Mouse (Mus musculus): Measurements from ENCODE around the gene Vamp9.

Gene Vamp9

GRCm38 (mm10) chr5:99906181-99906956 is at the start of gene Vamp9:
Vamp9 (plus strand) TSS chr5:99906254.
- in situ Hi-C loops (cut with MboI, MseI), result loop anchor here in 1 of 2 experiments (10.0 kb wide), 1 partner anchor 662 kb away; no protein-coding TSS in a partner anchor

GRCm38 (mm10) chr5:99857106-99857637 is 48.9 kb upstream of the Vamp9 start:
- in situ Hi-C loops (cut with MboI, MseI), result no loop called here

DNA sequence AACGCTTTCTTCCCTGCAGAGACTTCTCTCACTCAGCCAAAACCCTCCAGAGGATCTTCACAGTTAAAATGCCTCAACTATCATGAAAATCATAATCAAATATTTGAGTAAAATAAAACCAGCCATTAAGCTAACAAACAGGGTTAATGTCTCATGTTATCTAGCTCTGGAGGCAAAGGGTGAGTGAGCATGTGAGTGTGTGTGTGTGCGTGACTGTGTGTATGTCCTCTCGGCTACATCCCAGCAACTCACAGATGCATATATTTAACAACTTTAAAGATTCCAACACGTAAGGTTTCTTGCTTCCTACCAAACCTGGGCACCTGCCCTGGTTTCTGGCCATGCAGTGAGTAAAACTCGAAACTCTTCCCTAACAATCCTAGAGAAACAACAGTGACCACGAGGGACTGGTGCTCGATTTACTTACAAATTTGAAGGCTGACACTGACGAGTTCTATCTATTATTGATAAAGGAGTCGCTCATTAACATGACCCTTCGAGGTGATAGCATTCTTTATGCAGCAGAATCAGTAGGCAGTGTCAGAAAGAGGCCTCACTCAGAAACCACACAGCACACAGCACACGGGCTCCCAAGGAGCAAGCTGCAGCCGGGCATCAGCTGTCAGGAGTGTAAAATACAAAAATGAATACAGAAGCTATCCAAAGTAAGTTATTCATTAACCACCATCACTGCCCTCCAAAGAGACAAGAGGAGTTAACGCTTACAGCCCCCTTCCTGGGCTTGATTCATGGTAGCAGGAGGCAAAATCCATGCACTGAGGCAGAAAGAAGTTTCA is 46.2 kb upstream of the Vamp9 start:
- in situ Hi-C loops (cut with MboI, MseI), result no loop called here

DNA sequence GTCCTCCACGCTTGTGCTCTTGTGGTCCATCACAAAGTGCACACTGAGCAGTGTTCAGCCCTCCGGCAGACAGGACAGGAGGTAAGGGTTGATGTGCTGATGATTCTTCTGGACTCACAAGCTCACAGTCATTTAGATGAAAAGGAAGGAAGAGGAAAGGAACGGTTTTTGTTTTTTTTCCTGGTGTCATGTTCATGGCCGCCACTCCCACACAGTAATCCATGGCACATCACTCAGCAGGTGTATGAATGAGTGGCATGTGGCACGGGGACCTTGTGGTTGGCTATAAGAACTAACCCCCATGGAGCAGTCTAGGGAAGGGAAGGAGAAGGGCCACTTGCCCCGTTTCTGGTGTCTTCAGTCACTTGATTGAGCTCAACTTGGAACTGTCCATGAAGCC is 44.2 kb upstream of the Vamp9 start:
- in situ Hi-C loops (cut with MboI, MseI), result no loop called here

GRCm38 (mm10) chr5:99863656-99864380 is 42.2 kb upstream of the Vamp9 start:
- in situ Hi-C loops (cut with MboI, MseI), result no loop called here

- in situ Hi-C loops (cut with MboI, MseI), result no loop called here
Measured at GRCm38 (mm10) chr5:99865779-99866178, 40.3 kb upstream of the Vamp9 start.

DNA sequence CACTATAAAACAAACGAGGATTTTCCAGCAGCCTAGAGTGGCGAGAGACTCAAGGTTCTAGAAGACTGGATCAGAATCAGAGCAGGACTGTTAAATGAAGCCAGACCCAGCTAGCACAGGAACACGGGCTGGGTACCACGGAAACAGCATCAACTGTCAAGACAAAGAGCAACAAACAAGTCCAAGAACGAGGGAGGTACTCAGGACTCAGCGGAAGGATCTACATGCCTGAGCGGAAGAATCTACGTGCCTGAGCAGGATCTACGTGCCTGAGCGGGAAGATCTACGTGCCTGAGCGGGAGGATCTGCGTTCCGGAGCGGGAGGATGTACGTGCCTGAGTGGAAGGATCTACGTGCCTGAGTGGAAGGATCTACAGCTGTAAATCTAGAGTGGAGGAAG is 37.8 kb upstream of the Vamp9 start:
- in situ Hi-C loops (cut with MboI, MseI), result no loop called here

DNA sequence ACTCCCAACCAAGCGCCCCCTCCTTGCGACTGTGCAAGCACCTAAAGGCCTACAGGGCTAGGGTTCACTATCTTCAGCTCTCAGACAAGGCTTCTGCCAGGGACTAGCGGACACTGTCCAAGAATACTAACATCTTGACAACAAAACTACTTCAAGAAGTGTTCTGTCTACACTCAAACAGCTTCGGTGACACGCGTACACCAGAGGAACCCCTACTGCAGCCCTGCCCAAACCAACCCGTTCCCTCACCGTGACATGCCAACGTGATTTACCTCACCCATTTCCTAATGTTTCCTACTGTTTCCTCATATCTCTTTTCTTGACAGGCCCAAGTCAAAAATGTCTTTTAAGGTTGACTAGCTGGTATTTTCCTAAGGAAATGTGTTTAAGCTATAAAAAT is 37.1 kb upstream of the Vamp9 start:
- in situ Hi-C loops (cut with MboI, MseI), result no loop called here

DNA sequence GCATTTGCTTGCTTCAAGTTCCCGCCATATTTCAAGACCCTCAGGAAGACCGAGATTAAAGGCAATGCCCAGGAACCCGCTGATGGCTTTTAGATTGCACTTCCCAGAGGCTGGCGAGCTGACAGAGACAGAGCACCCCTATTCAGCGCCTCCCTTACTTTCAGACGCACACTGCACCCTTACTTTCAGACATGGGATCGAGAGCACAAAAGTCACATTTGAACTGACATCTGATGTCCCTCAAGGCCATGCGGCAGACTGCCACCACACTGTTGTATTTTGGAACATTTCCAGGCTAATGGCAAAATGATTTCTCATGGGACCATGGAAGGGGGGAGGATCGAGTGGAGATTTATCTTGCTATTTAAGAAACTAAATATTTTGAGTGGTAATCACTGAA is 28.5 kb upstream of the Vamp9 start:
- in situ Hi-C loops (cut with MboI, MseI), result no loop called here

DNA sequence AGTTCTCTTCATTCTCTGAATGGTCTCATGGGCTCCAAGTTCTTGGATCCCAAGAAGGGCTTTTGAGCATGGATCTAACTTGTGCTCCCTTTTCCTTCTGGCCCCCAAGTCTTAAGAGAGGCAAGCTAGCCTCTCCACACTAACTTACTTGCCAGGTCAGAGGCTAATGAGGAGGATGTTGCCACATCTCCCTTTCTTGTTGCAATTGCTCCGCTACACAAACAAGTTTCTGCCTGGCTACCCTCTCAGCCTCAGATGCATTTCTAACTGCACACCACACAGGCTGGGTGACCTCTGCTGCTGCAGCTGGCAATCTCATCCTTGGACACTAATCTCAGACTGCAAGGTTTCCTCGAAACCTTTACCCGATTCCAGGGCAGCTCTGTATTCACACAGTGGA is 23.6 kb upstream of the Vamp9 start:
- in situ Hi-C loops (cut with MboI, MseI), result loop anchor here in 1 of 2 experiments (5.0 kb wide), 1 partner anchor 680 kb away; no protein-coding TSS in a partner anchor

DNA sequence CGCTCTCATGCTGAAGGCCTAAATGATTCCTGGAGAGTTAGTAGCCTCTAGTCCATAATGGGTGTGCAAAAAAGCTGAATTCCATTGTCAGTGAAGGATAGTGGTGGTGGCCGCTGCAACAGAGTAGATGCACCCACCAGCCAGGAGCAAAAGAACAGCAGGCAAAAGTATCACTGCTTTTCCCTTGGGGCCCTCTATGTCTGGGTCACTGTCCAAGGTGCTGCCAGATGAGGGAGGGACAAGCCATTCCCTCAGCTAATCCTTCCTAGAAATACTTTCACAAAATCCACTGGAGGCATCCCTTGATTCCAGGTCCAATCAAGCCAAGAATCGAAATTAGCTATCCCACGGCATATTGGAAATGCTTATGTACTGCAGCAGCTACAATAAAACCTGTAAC is 22.0 kb upstream of the Vamp9 start:
- in situ Hi-C loops (cut with MboI, MseI), result loop anchor here in 1 of 2 experiments (5.0 kb wide), 1 partner anchor 682 kb away; no protein-coding TSS in a partner anchor

- in situ Hi-C loops (cut with MboI, MseI), result no loop called here
Measured at GRCm38 (mm10) chr5:99887133-99887532, 18.9 kb upstream of the Vamp9 start.

DNA sequence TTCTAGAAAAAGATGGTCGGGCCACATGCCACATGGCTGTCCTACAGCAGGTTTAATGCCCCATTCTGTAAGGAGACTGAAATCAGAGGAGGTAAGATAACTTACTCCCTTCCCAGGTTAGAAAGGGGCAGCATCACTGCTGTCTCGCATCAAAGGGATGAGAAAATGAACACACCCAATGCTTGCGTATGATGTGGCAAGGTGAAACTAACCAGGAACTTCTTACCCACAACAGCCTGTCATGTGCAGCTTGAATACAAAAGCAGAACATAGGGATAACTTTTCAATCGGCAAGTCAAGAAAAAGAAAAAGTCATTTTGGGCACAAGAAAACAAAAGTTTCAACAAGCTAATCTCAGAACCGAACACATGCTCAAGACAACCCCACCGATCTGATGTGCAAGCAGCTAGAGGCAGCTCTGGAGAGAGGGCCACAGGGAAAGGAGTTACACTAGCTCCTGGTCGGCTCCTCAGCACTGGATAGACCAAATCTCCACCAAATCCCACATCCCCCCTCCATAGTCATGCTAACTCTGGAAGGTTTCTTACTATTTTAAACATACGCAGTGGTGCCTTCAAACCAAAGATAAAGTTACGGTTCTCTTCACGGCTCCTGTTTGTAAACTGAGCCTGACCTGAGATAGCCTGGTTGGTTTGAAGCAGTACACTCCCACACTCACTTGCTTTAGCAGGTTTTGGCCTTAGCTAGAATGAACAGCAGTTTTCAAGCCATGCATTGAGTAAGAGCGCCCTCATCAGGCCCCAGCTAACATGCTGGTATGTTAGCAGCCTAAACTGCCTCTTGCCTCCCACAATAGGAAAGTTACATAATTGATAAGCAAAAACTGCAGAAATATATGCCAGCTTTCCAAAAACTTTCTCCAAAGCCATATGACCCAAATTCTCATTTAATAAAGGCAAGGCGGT is 14.3 kb upstream of the Vamp9 start:
- in situ Hi-C loops (cut with MboI, MseI), result loop anchor here in 1 of 2 experiments (10.0 kb wide), 1 partner anchor 687 kb away; no protein-coding TSS in a partner anchor

DNA sequence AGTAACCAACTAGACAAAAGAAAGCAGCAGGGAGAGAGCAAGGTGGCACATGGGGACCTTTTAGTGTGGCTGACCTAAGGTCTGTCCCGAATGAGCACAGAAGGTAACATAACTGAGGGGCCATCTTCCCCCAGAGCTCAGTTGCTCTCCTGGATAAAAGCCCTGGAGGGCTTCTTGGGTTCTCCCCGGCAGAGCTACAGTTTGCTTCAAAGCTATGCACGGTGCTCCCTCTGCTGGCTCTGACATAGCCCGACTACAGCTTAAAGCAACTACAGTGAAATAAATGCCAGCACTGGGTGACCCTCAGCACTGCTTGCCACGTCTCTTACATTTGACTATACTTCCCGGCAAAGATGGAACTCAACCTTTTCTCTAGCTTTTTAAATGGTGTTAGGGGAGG is 6.0 kb upstream of the Vamp9 start:
- in situ Hi-C loops (cut with MboI, MseI), result loop anchor here in 1 of 2 experiments (10.0 kb wide), 1 partner anchor 655 kb away; no protein-coding TSS in a partner anchor

GRCm38 (mm10) chr5:99905731-99906130 is 323 bp upstream of the Vamp9 start:
- in situ Hi-C loops (cut with MboI, MseI), result loop anchor here in 1 of 2 experiments (10.0 kb wide), 1 partner anchor 661 kb away; no protein-coding TSS in a partner anchor

DNA sequence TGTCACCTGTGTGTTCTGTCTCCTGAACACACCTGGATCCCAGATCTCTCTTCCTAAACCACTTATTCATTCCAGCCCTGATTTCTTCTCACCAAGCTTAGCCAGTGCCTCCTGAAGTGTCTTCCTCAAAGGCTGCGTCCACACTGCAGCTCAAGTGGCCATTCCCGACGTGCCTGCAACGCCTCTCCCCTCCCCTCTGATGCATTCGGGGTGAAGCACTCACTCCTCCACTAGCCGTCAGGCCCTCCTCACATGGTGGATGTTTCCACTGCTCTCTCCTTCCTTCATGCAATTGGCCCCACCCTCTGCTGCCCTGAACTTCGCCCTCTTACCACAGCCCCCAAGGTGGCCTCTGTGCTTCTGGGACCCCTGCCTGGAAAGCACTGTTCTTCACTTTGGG is 9.4 kb downstream of the Vamp9 start:
- in situ Hi-C loops (cut with MboI, MseI), result no loop called here

GRCm38 (mm10) chr5:99922033-99922432 is 16.0 kb downstream of the Vamp9 start:
- in situ Hi-C loops (cut with MboI, MseI), result loop anchor here in 1 of 2 experiments (10.0 kb wide), 1 partner anchor 303 kb away; no protein-coding TSS in a partner anchor

DNA sequence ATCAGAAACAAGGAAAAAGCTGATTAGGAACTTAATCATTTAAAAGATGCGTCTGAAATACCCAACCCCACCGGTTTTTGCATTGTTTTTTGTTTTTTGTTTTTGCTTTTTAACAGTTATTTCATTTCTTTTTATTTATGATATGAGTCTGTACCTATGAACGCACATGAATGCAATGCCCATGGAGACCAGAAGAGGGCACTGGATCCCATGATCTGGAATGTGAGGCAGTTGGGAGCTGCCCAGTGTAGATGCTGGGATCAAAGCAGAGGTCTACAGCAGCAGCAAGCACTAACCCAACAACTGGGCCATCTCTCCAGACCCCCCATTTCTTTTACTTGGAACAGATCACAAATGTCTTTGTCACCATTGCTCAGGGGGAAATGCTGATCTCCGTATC is 21.9 kb downstream of the Vamp9 start:
- in situ Hi-C loops (cut with MboI, MseI), result loop anchor here (5.0 to 10.0 kb wide), 2 partner anchors 297 to 314 kb away; no protein-coding TSS in a partner anchor

DNA sequence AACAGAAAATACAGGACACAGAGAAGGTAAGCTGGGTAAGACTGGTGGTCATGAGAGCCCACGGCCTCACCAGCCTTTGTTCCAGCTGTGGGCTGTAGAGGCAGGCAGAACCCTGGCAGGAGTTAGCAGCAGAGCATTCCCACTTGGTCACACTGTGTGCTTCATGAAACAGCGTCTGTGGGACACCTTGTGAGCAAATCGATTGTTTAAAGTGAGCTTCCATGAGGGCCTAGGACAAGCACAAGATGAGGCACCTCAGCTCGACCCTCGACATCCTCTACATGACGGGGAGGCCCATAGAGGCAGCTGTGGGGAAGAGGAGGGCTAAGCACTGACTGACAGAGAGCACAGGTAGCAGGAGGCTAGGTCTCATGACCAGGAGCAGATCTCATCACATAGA is 25.9 kb downstream of the Vamp9 start:
- in situ Hi-C loops (cut with MboI, MseI), result no loop called here

GRCm38 (mm10) chr5:99939440-99939839 is 33.4 kb downstream of the Vamp9 start:
- in situ Hi-C loops (cut with MboI, MseI), result no loop called here

All from T-helper 17 cell (primary cell).